Comparison of ENCODE assay signal across 13 mouse cellular contexts in the genomic region with DNA sequence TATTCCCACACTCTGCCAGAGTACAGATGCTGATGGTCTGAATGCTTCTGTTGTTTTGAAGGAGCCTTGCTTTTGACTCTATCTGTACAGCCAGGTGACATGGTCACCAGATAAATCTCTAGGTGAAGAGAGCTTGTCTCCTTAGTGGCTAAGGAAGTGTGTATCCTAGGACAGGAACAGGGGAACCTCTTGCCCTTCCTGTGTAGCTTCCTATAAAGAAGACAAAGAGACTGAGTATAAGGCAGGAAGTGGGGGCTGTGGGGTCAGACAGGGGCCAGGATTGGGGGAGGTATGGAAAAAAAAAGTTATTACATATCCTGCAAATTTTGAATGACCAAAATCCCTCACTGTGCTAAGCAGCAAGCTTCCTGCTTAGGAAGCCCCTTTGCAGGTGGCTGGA. TPM values are rescaled to one million over a fixed set of nuclear protein-coding genes. Genes with fewer than 3 reads are reported as not detected.
DNase-seq lines count a peak whose midpoint lies in the region; ATAC-seq and TF ChIP-seq lines count a peak whose summit lies in the region.
"Had no signal": no experiment of that assay in that cellular context is flagged by ENCODE, and none has a peak within 500 bp of the region (broad histone marks: within the 10 kb centered on the region; RNA-seq: fewer than 3 reads in every experiment).

No protein-coding gene starts in this region.

- H3K27me3 ChIP-seq in liver, embryonic 12.5 days (replicated peaks): no peaks in the 10 kb centered on the region
- H3K27me3 ChIP-seq in liver, embryonic 11.5 days (replicated peaks; ENCODE audit: control insufficient read depth, insufficient read depth, low read length): no peaks in the 10 kb centered on the region
- no peaks in the 10 kb centered on the region for H3K27me3 ChIP-seq in embryonic facial prominence, embryonic 10.5 days (replicated peaks; ENCODE audit: low read depth, poor library complexity, severe bottlenecking)
- H3K27me3 ChIP-seq in kidney, adult 2 months (replicated peaks; ENCODE audit: control insufficient read depth, insufficient read depth, low read length): no peaks in the 10 kb centered on the region
- H3K27me3 ChIP-seq in liver, embryonic 16.5 days (ENCODE audit: control insufficient read depth, insufficient read depth, low read depth, low read length): no peaks in the 10 kb centered on the region
- H3K27me3 ChIP-seq in hindbrain, embryonic 16.5 days (replicated peaks; ENCODE audit: control insufficient read depth, insufficient read depth, low read length): no peaks in the 10 kb centered on the region
- H3K27me3 ChIP-seq in forebrain, embryonic 12.5 days: no peaks in the 10 kb centered on the region
- H3K27me3 ChIP-seq in hindbrain, embryonic 13.5 days: no peaks in the 10 kb centered on the region
- H3K27me3 ChIP-seq: embryonic facial prominence, embryonic 12.5 days; forebrain, embryonic 15.5 days; limb, embryonic 13.5 days had no signal

- H3K4me1 ChIP-seq in liver, embryonic 12.5 days: peaks cover 17% of the 10 kb centered on the region
- no peaks in the 10 kb centered on the region for H3K4me1 ChIP-seq in liver, embryonic 11.5 days (replicated peaks; ENCODE audit: control insufficient read depth, insufficient read depth, low read length)
- peaks cover 29% of the 10 kb centered on the region for H3K4me1 ChIP-seq in embryonic facial prominence, embryonic 10.5 days
- H3K4me1 ChIP-seq in kidney, adult 2 months (ENCODE audit: control insufficient read depth, insufficient read depth, low read length): peaks cover 6% of the 10 kb centered on the region; the same call in 1 of the 2 replicates
- H3K4me1 ChIP-seq in liver, embryonic 16.5 days (ENCODE audit: control insufficient read depth, low read depth, low read length): no peaks in the 10 kb centered on the region
- no peaks in the 10 kb centered on the region; the same call in 1 of the 2 replicates for H3K4me1 ChIP-seq in hindbrain, embryonic 16.5 days (ENCODE audit: control insufficient read depth, insufficient read depth, low read depth, low read length)
- no peaks in the 10 kb centered on the region for H3K4me1 ChIP-seq in forebrain, embryonic 12.5 days
- peaks cover 10% of the 10 kb centered on the region for H3K4me1 ChIP-seq in hindbrain, embryonic 13.5 days (replicated peaks)
- H3K4me1 ChIP-seq: forebrain, embryonic 15.5 days had no signal

- no peak overlapping the region for H3K4me3 ChIP-seq in liver, embryonic 12.5 days
- no peak overlapping the region for H3K4me3 ChIP-seq in liver, embryonic 11.5 days (ENCODE audit: low read depth, low read length)
- no peak overlapping the region for H3K4me3 ChIP-seq in embryonic facial prominence, embryonic 10.5 days
- no peak overlapping the region for H3K4me3 ChIP-seq in kidney, adult 2 months (ENCODE audit: insufficient read depth, low read depth, low read length)
- H3K4me3 ChIP-seq in liver, embryonic 16.5 days (ENCODE audit: low read depth, low read length): no peak overlapping the region
- no peak overlapping the region for H3K4me3 ChIP-seq in hindbrain, embryonic 16.5 days (ENCODE audit: low read length)
- no peak overlapping the region for H3K4me3 ChIP-seq in forebrain, embryonic 12.5 days (replicated peaks)
- H3K4me3 ChIP-seq in hindbrain, embryonic 13.5 days: no peak overlapping the region
- H3K4me3 ChIP-seq: embryonic facial prominence, embryonic 12.5 days; forebrain, embryonic 15.5 days; limb, embryonic 13.5 days had no signal

- H3K36me3 ChIP-seq in liver, embryonic 12.5 days: no peaks in the 10 kb centered on the region
- no peaks in the 10 kb centered on the region for H3K36me3 ChIP-seq in liver, embryonic 11.5 days (ENCODE audit: control insufficient read depth, insufficient read depth, low read length)
- no peaks in the 10 kb centered on the region for H3K36me3 ChIP-seq in embryonic facial prominence, embryonic 10.5 days (replicated peaks)
- H3K36me3 ChIP-seq in kidney, adult 2 months (ENCODE audit: control insufficient read depth, insufficient read depth, low read length): no peaks in the 10 kb centered on the region
- no peaks in the 10 kb centered on the region for H3K36me3 ChIP-seq in liver, embryonic 16.5 days (ENCODE audit: control insufficient read depth, insufficient read depth)
- no peaks in the 10 kb centered on the region for H3K36me3 ChIP-seq in hindbrain, embryonic 16.5 days (ENCODE audit: control insufficient read depth, insufficient read depth, low read length)
- H3K36me3 ChIP-seq in forebrain, embryonic 12.5 days (replicated peaks): no peaks in the 10 kb centered on the region
- H3K36me3 ChIP-seq in hindbrain, embryonic 13.5 days: no peaks in the 10 kb centered on the region
- H3K36me3 ChIP-seq: embryonic facial prominence, embryonic 12.5 days; forebrain, embryonic 15.5 days; limb, embryonic 13.5 days had no signal

- no peak overlapping the region for H3K9ac ChIP-seq in liver, embryonic 12.5 days
- no peak overlapping the region for H3K9ac ChIP-seq in liver, embryonic 11.5 days (ENCODE audit: low read depth, low read length)
- no peak overlapping the region for H3K9ac ChIP-seq in liver, embryonic 16.5 days (ENCODE audit: low read depth, low read length)
- no peak overlapping the region for H3K9ac ChIP-seq in hindbrain, embryonic 16.5 days (ENCODE audit: low read depth, low read length)
- no peak overlapping the region for H3K9ac ChIP-seq in forebrain, embryonic 12.5 days
- no peak overlapping the region for H3K9ac ChIP-seq in hindbrain, embryonic 13.5 days
- H3K9ac ChIP-seq: embryonic facial prominence, embryonic 12.5 days; forebrain, embryonic 15.5 days; limb, embryonic 13.5 days had no signal

- DNase-seq in liver, embryonic 11.5 days (ENCODE audit: low spot score): no peak
- DNase-seq in embryonic facial prominence, embryonic 10.5 days (ENCODE audit: low spot score): peak; percentile 31
- DNase-seq in kidney, adult 2 months: peak; percentile 64
- DNase-seq: gastrocnemius, postnatal 25 days; spleen, adult 18-20 months had no signal

- H3K27ac ChIP-seq in liver, embryonic 12.5 days: no peak overlapping the region
- no peak overlapping the region for H3K27ac ChIP-seq in liver, embryonic 11.5 days (ENCODE audit: low read depth, low read length)
- H3K27ac ChIP-seq in embryonic facial prominence, embryonic 10.5 days (replicated peaks): peak overlapping the region; percentile 26; the same call in 1 of the 2 replicates
- peak overlapping the region; percentile 46 for H3K27ac ChIP-seq in kidney, adult 2 months (ENCODE audit: insufficient read depth, low read depth, low read length)
- H3K27ac ChIP-seq in liver, embryonic 16.5 days (ENCODE audit: low read length): no peak overlapping the region
- H3K27ac ChIP-seq in hindbrain, embryonic 16.5 days (ENCODE audit: low read depth, low read length): no peak overlapping the region
- no peak overlapping the region for H3K27ac ChIP-seq in forebrain, embryonic 12.5 days
- no peak overlapping the region for H3K27ac ChIP-seq in hindbrain, embryonic 13.5 days
- H3K27ac ChIP-seq: embryonic facial prominence, embryonic 12.5 days; forebrain, embryonic 15.5 days; limb, embryonic 13.5 days had no signal

- H3K9me3 ChIP-seq in liver, embryonic 12.5 days (replicated peaks): no peaks in the 10 kb centered on the region
- no peaks in the 10 kb centered on the region for H3K9me3 ChIP-seq in liver, embryonic 11.5 days (ENCODE audit: control insufficient read depth, low read length)
- 0 out of 2 replicates have a peak, but pooled peaks cover 2% of the 10 kb centered on the region for H3K9me3 ChIP-seq in embryonic facial prominence, embryonic 10.5 days
- H3K9me3 ChIP-seq in liver, embryonic 16.5 days (replicated peaks; ENCODE audit: control insufficient read depth, low read length): no peaks in the 10 kb centered on the region
- H3K9me3 ChIP-seq in hindbrain, embryonic 16.5 days (ENCODE audit: control insufficient read depth, low read length): no peaks in the 10 kb centered on the region
- no peaks in the 10 kb centered on the region for H3K9me3 ChIP-seq in forebrain, embryonic 12.5 days
- no peaks in the 10 kb centered on the region for H3K9me3 ChIP-seq in hindbrain, embryonic 13.5 days
- H3K9me3 ChIP-seq: embryonic facial prominence, embryonic 12.5 days; forebrain, embryonic 15.5 days; limb, embryonic 13.5 days had no signal

- ATAC-seq in liver, embryonic 12.5 days: peak; percentile 42; the same call in 1 of the 2 replicates
- no peak; the same call in 1 of the 2 replicates for ATAC-seq in liver, embryonic 11.5 days (replicated peaks; ENCODE audit: low FRiP score)
- ATAC-seq in liver, embryonic 16.5 days (ENCODE audit: low read depth): peak; percentile 59; the same call in 1 of the 2 replicates
- ATAC-seq in hindbrain, embryonic 16.5 days: no peak
- ATAC-seq in forebrain, embryonic 12.5 days (ENCODE audit: low FRiP score): no peak
- no peak for ATAC-seq in hindbrain, embryonic 13.5 days (ENCODE audit: low FRiP score)
- ATAC-seq: forebrain, embryonic 15.5 days had no signal

- TF ChIP-seq CTCF in kidney, adult 2 months (conservative IDR thresholded peaks at IDR 0.05; ENCODE audit: insufficient read depth, insufficient read length, low read depth, low read length): no peak

- no peak overlapping the region for H3K4me2 ChIP-seq in liver, embryonic 12.5 days
- no peak overlapping the region for H3K4me2 ChIP-seq in liver, embryonic 11.5 days
- H3K4me2 ChIP-seq in liver, embryonic 16.5 days (ENCODE audit: low read depth, low read length): no peak overlapping the region
- no peak overlapping the region for H3K4me2 ChIP-seq in hindbrain, embryonic 16.5 days (ENCODE audit: low read length)
- H3K4me2 ChIP-seq in forebrain, embryonic 12.5 days: no peak overlapping the region
- H3K4me2 ChIP-seq in hindbrain, embryonic 13.5 days: no peak overlapping the region
- H3K4me2 ChIP-seq: embryonic facial prominence, embryonic 12.5 days; forebrain, embryonic 15.5 days; limb, embryonic 13.5 days had no signal

- no peak for TF ChIP-seq POLR2A in kidney, adult 2 months (IDR thresholded peaks at IDR 0.05; ENCODE audit: low read depth, low read length)

RNA-seq across cellular contexts. Expression of a gene that starts 13.4 kb away (rescaled TPM):
- polyA plus RNA-seq in liver, embryonic 12.5 days (2016; fragmentation: Nextera tagmentation; extraction: Ambion mirVana): 17.2 and 19.6 TPM in 2 replicates
- 30.6 and 31.8 TPM in 2 replicates for polyA plus RNA-seq in liver, embryonic 11.5 days (2014; fragmentation: Nextera tagmentation; extraction: Ambion mirVana)
- 67.1 and 88.8 TPM in 2 replicates for polyA plus RNA-seq in embryonic facial prominence, embryonic 10.5 days (2016; fragmentation: Nextera tagmentation; extraction: Ambion mirVana)
- polyA plus RNA-seq in kidney, adult 2 months (2012; rRNA removed): 84.5 and 94.1 TPM in 2 replicates
- 15.9 and 16.3 TPM in 2 replicates for polyA plus RNA-seq in liver, embryonic 16.5 days (2015; fragmentation: Nextera tagmentation; extraction: Ambion mirVana)
- polyA plus RNA-seq in hindbrain, embryonic 16.5 days (2015; fragmentation: Nextera tagmentation; extraction: Ambion mirVana): 28.6 and 30.1 TPM in 2 replicates
- 30.7 and 34.3 TPM in 2 replicates for polyA plus RNA-seq in forebrain, embryonic 12.5 days (2016; fragmentation: Nextera tagmentation; extraction: Ambion mirVana)
- 35.7 and 36.5 TPM in 2 replicates for polyA plus RNA-seq in hindbrain, embryonic 13.5 days (2015; fragmentation: Nextera tagmentation; extraction: Ambion mirVana)

Comparison
In these comparisons a context has a peak if more than half of its experiments do, and no peak if none do; other contexts are left out.
1. ATAC-seq: peak in liver, embryonic 12.5 days (single experiment) and liver, embryonic 16.5 days (single experiment); none in liver, embryonic 11.5 days (single experiment), hindbrain, embryonic 16.5 days (single experiment), forebrain, embryonic 12.5 days (single experiment) and hindbrain, embryonic 13.5 days (single experiment).
2. H3K27ac ChIP-seq: peak in embryonic facial prominence, embryonic 10.5 days (single experiment) and kidney, adult 2 months (single experiment); none in liver, embryonic 12.5 days (single experiment), liver, embryonic 11.5 days (single experiment), liver, embryonic 16.5 days (single experiment), hindbrain, embryonic 16.5 days (single experiment), forebrain, embryonic 12.5 days (single experiment) and hindbrain, embryonic 13.5 days (single experiment).